Mouse (Mus musculus) hindbrain, embryonic 16.5 days (tissue): ENCODE results near the gene Olfr401. TPM values are rescaled to one million over a fixed set of nuclear protein-coding genes. Genes with fewer than 3 reads are reported as not detected.
"Not testable (repeated sequence)": the region's sequence is repeated elsewhere in the genome, so short reads cannot be mapped to it uniquely, and the experiment has no call there.

ENCODE experiments used
- ATAC-seq: fragments of 200-750 bp; cut with Nextera tagmentation; 2 replicates; pipeline ENCODE4 v1.8.0; 2017; ENCODE audit warnings: moderate TSS enrichment, moderate library complexity
- H3K27ac ChIP-seq: fragments of 300-500 bp; sonication (generic); 2 replicates; pipeline ENCODE4 v1.5.1; 2014; ENCODE audit warnings: low read depth, mild to moderate bottlenecking, control low read depth, low read length, moderate library complexity
- H3K27me3 ChIP-seq: fragments of 300-500 bp; sonication (generic); replicated peaks from 2 replicates; pipeline ENCODE4 v1.6.1; 2014; ENCODE audit warnings: low read length; ENCODE audit not compliant: control insufficient read depth, insufficient read depth
- H3K36me3 ChIP-seq: fragments of 300-500 bp; sonication (generic); 2 replicates; pipeline ENCODE4 v1.6.1; 2014; ENCODE audit warnings: mild to moderate bottlenecking, low read length, moderate library complexity, mixed read lengths; ENCODE audit not compliant: control insufficient read depth, insufficient read depth
- H3K4me1 ChIP-seq: fragments of 300-500 bp; sonication (generic); 2 replicates; pipeline ENCODE4 v1.6.1; 2014; ENCODE audit warnings: low read depth, low read length; ENCODE audit not compliant: control insufficient read depth, insufficient read depth
- H3K4me2 ChIP-seq: fragments of 300-500 bp; sonication (generic); 2 replicates; pipeline ENCODE4 v1.6.1; 2014; ENCODE audit warnings: mild to moderate bottlenecking, low read length, control low read depth, moderate library complexity
- H3K4me3 ChIP-seq: fragments of 300-500 bp; sonication (generic); 2 replicates; pipeline ENCODE4 v1.5.1; 2014; ENCODE audit warnings: mild to moderate bottlenecking, low read length, control low read depth, moderate library complexity
- H3K9ac ChIP-seq: fragments of 300-500 bp; sonication (generic); 2 replicates; pipeline ENCODE4 v1.6.1; 2014; ENCODE audit warnings: low read depth, mild to moderate bottlenecking, control low read depth, low read length, moderate library complexity
- H3K9me3 ChIP-seq: fragments of 300-500 bp; sonication (generic); 2 replicates; pipeline ENCODE4 v1.6.1; 2014; ENCODE audit warnings: mild to moderate bottlenecking, low read length, moderate library complexity; ENCODE audit not compliant: control insufficient read depth
- WGBS: fragments of 180-500 bp; shearing (Covaris S2); extraction: QIAGEN DNeasy Blood & Tissue Kit; methylation state at CpG from one replicate; pipeline ENCODE4 v1.1.7; 2014; 5-methylcytosine and 5-hydroxymethylcytosine counted together
- polyA plus RNA-seq: library from polyadenylated mRNA; unstranded; fragments of >200 nt; fragmentation: Nextera tagmentation; extraction: Ambion mirVana; gene quantifications from 2 replicates; pipeline ENCODE4 v1.2.1, GENCODE M21; 2015

Gene Olfr401
- polyA plus RNA-seq, result not detected in 2 replicates

GRCm38 (mm10) chr11:74113412-74113811 lies at the start of gene Olfr401:
TSS of gene Olfr401 (plus strand) at chr11:74113712.
- no peak within 1 kb of the TSS for H3K4me3 ChIP-seq
- H3K9me3 ChIP-seq, result peaks cover 15% of the 10 kb centered on the region
- no peak within 1 kb of the TSS for H3K27ac ChIP-seq
- no peak for ATAC-seq
- no peaks in the 10 kb centered on the region for H3K36me3 ChIP-seq
- no peak within 1 kb of the TSS for H3K9ac ChIP-seq
- no peak within 1 kb of the TSS for H3K4me2 ChIP-seq
- H3K4me1 ChIP-seq, result no peaks in the 10 kb centered on the region
- H3K27me3 ChIP-seq, result no peaks in the 10 kb centered on the region

GRCm38 (mm10) chr11:74069655-74070054 lies 43.9 kb upstream of the Olfr401 start, which contains the start of gene Zfp616:
TSS of gene Zfp616 (plus strand) at chr11:74069955.
- no peak for ATAC-seq
- H3K27me3 ChIP-seq, result no peaks in the 10 kb centered on the region

GRCm38 (mm10) chr11:74100724-74101123 lies 12.8 kb upstream of the Olfr401 start:
- Histone ChIP-seq H3K9me3 (peaks cover 3% of the 10 kb centered on the region; the same call in 1 of the 2 replicates), H3K27me3 (no peaks in the 10 kb centered on the region), H3K27ac (no peak overlapping the region), H3K4me3 (no peak overlapping the region), H3K9ac (no peak overlapping the region), H3K36me3 (no peaks in the 10 kb centered on the region), H3K4me2 (no peak overlapping the region), H3K4me1 (no peaks in the 10 kb centered on the region)
- no peak for ATAC-seq
- WGBS, result 74% methylated on average over 2 of the region's 2 CpGs

More at GRCm38 (mm10) chr11:74069655-74070054, 43.9 kb upstream of the Olfr401 start, which contains the start of gene Zfp616:
- Histone ChIP-seq H3K4me2 (no peak within 1 kb of the TSS), H3K36me3 (no peaks in the 10 kb centered on the region), H3K9me3 (peaks cover 4% of the 10 kb centered on the region; the same call in 1 of the 2 replicates), H3K4me1 (no peaks in the 10 kb centered on the region), H3K27ac (no peak within 1 kb of the TSS), H3K4me3 (no peak within 1 kb of the TSS), H3K9ac (no peak within 1 kb of the TSS)
- 97% methylated on average over 1 of the region's 1 CpGs for WGBS

- Histone ChIP-seq H3K4me1 (no peaks in the 10 kb centered on the region), H3K27me3 (no peaks in the 10 kb centered on the region), H3K4me3 (no peak overlapping the region), H3K9ac (no peak overlapping the region), H3K4me2 (no peak overlapping the region), H3K27ac (no peak overlapping the region), H3K9me3 (peaks cover 3% of the 10 kb centered on the region; the same call in 1 of the 2 replicates), H3K36me3 (no peaks in the 10 kb centered on the region)
- WGBS, result 63% methylated on average over 2 of the region's 2 CpGs
- ATAC-seq, result no peak
Observed at GRCm38 (mm10) chr11:74101507-74101906, 12.0 kb upstream of the Olfr401 start.

- ATAC-seq, result no peak
- H3K4me1 ChIP-seq, result no peaks in the 10 kb centered on the region
Observed at GRCm38 (mm10) chr11:74105066-74105465, 8.4 kb upstream of the Olfr401 start.

GRCm38 (mm10) chr11:74140001-74140400 lies 26.5 kb downstream of the Olfr401 start:
- H3K36me3 ChIP-seq, H3K4me1 ChIP-seq, H3K27me3 ChIP-seq, ATAC-seq, H3K4me3 ChIP-seq, H3K27ac ChIP-seq, H3K4me2 ChIP-seq, H3K9ac ChIP-seq: not testable (repeated sequence)
- H3K9me3 ChIP-seq, result peaks cover 29% of the 10 kb centered on the region
- WGBS, result 37% methylated on average over 1 of the region's 1 CpGs

More at GRCm38 (mm10) chr11:74105066-74105465, 8.4 kb upstream of the Olfr401 start:
- Histone ChIP-seq H3K4me2 (no peak overlapping the region), H3K9me3 (peaks cover 8% of the 10 kb centered on the region), H3K4me3 (no peak overlapping the region), H3K9ac (no peak overlapping the region), H3K27ac (no peak overlapping the region), H3K27me3 (no peaks in the 10 kb centered on the region), H3K36me3 (no peaks in the 10 kb centered on the region)
- WGBS, result 36% methylated on average over 5 of the region's 5 CpGs

- Histone ChIP-seq H3K36me3 (no peaks in the 10 kb centered on the region), H3K27me3 (no peaks in the 10 kb centered on the region), H3K4me1 (no peaks in the 10 kb centered on the region), H3K4me2 (no peak overlapping the region), H3K27ac (no peak overlapping the region), H3K4me3 (no peak overlapping the region), H3K9me3 (peaks cover 35% of the 10 kb centered on the region), H3K9ac (no peak overlapping the region)
- no peak for ATAC-seq
Observed at GRCm38 (mm10) chr11:74145866-74146265, 32.4 kb downstream of the Olfr401 start.

- Histone ChIP-seq H3K9ac (no peak within 1 kb of the TSS), H3K36me3 (no peaks in the 10 kb centered on the region), H3K27ac (no peak within 1 kb of the TSS), H3K27me3 (no peaks in the 10 kb centered on the region), H3K4me3 (no peak within 1 kb of the TSS), H3K9me3 (peaks cover 11% of the 10 kb centered on the region), H3K4me1 (no peaks in the 10 kb centered on the region), H3K4me2 (no peak within 1 kb of the TSS)
- 62% methylated on average over 3 of the region's 3 CpGs for WGBS
- ATAC-seq, result no peak
Observed at GRCm38 (mm10) chr11:74153229-74153628, 39.7 kb downstream of the Olfr401 start, which contains the start of gene Olfr402. TSS of gene Olfr402 (plus strand) at chr11:74153529.

- ATAC-seq, result no peak
- no peak overlapping the region for H3K27ac ChIP-seq
- no peaks in the 10 kb centered on the region for H3K4me1 ChIP-seq
- peaks cover 5% of the 10 kb centered on the region; the same call in 1 of the 2 replicates for H3K9me3 ChIP-seq
- no peaks in the 10 kb centered on the region for H3K36me3 ChIP-seq
- H3K27me3 ChIP-seq, result no peaks in the 10 kb centered on the region
- H3K4me3 ChIP-seq, result no peak overlapping the region
- H3K4me2 ChIP-seq, result no peak overlapping the region
- H3K9ac ChIP-seq, result no peak overlapping the region
Observed at GRCm38 (mm10) chr11:74168771-74169170, 55.3 kb downstream of the Olfr401 start.
